Mouse (Mus musculus) lung, adult 2 months (tissue): ENCODE data around the gene Kcnj6. TPM values are rescaled to one million over a fixed set of nuclear protein-coding genes. Genes with fewer than 3 reads are reported as not detected.

Experiments used
- DNase-seq: peaks from one replicate; pipeline ENCODE4 v3.0.0; 2022
- H3K4me1 ChIP-seq: fragments of 200-500 bp; 2 replicates; pipeline ENCODE4 v1.6.1; 2011; ENCODE audit warnings: low read length; ENCODE audit not compliant: control insufficient read depth, insufficient read depth
- H3K4me3 ChIP-seq: fragments of 200-500 bp; replicated peaks from 2 replicates; pipeline ENCODE3; 2011; ENCODE audit warnings: low read depth, mild to moderate bottlenecking, control low read depth, low read length; ENCODE audit errors: extremely low read depth
- CTCF ChIP-seq: fragments of 200-500 bp; IDR thresholded peaks from 2 replicates; pipeline ENCODE4 v1.5.1; 2011; ENCODE audit warnings: mild to moderate bottlenecking, low read length, control low read depth; ENCODE audit not compliant: insufficient read depth
- POLR2A ChIP-seq: fragments of 200-500 bp; IDR thresholded peaks from 2 replicates; pipeline ENCODE4 v1.6.1; 2011; ENCODE audit warnings: low read depth, mild to moderate bottlenecking, control low read depth, low read length, borderline replicate concordance; ENCODE audit errors: extremely low read depth
- WGBS: fragments of 180-500 bp; shearing (Covaris S2); methylation state at CpG from one replicate; pipeline ENCODE4 v1.1.7; 2018; 5-methylcytosine and 5-hydroxymethylcytosine counted together
- polyA plus RNA-seq: library from polyadenylated mRNA; depleted of rRNA; stranded (reverse); fragments of >200 nt; gene quantifications from 2 replicates; pipeline ENCODE4 v1.2.3, GENCODE M21; 2012

Kcnj6 gene
- polyA plus RNA-seq, 1 experiment = not detected

DNA sequence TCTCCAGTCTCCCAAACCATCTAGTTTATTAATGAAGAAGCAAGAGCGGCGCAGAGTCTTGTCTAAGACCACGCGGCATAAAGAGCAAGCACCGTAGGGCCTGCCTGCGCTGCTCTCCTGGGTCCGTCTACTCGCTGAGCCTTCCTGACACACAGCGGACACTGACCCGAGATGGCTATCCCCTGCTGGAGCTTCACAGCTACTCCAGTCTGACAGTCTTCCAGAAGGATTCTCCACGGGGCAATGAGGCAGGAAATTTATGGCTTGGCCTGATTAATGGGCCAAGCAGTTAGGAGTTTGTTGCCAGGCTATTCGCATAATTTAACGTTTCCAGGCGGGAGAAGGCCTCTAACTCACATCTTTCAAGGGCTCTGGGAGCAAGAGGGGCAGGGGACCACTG is 283.0 kb downstream of the Kcnj6 start:
- WGBS = 64% methylated on average over 14 of the region's 14 CpGs
- DNase-seq = no peak
- TF ChIP-seq POLR2A (no peak), CTCF (no peak)

DNA sequence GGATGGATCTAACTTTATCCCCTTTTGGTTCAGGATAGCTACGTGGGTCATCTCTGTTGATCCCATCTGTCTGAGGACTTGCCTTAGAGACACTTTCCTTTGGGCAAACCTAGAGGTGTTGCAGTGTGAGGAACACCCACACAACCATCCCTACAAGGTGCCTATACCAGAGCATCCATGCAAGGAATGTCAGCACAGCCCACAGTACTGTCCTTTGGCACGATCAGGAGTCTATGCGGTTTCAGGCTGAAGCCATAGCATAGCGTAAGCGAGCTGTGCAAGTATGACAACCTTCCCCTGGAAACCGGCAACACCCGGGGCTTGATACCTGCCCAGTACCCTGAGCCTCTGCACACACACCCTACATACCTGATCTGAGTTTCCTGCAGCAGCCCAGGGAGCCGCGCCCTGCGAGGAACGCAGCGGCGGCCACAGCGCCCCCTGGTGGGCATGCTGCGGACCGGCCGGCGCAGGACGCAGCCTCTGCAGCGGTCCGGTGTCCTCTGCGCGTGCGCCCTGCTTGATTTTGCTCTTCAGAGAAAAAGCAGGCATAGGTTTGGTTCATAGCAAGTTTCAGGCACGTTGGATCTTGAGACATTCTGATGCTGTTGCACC is 283.9 kb downstream of the Kcnj6 start:
- peak; percentile 41 for TF ChIP-seq CTCF
- TF ChIP-seq POLR2A = no peak
- peak; percentile 71 for DNase-seq
- H3K4me3 ChIP-seq = no peak overlapping the region
- H3K4me1 ChIP-seq = no peaks in the 10 kb centered on the region
- WGBS = 9% methylated on average over 25 of the region's 25 CpGs

More for the DNA sequence above, 283.0 kb downstream of the Kcnj6 start:
- Histone ChIP-seq H3K4me1 (no peaks in the 10 kb centered on the region), H3K4me3 (no peak overlapping the region)

GRCm38 (mm10) chr16:94701971-94702370 is 295.5 kb downstream of the Kcnj6 start:
- Histone ChIP-seq H3K4me1 (no peaks in the 10 kb centered on the region), H3K4me3 (no peak overlapping the region)
- WGBS = 70% methylated on average over 4 of the region's 4 CpGs
- DNase-seq = no peak
- TF ChIP-seq POLR2A (no peak), CTCF (no peak)

DNA sequence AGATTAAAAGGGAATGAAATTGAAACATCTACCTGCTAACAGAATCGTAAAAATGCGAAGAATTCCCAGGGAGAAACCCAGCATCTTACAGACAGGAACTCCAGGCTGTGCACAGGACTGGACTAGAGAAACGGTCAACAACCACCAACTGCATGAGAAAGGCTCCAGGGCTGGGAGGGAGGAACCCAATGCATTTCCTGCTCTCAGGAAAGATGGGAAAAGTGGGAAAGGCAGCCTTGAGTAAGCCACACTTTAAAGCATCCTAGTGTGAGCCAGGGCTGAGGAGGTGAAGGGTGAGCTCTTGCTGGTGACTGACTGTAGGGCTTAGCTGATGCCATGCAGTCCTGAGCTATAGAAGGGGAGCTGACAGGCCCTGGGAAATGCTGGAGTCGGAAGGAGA is 296.4 kb downstream of the Kcnj6 start:
- no peak overlapping the region for H3K4me3 ChIP-seq
- WGBS = 80% methylated on average over 4 of the region's 4 CpGs
- TF ChIP-seq POLR2A (no peak), CTCF (no peak)
- DNase-seq = no peak
- H3K4me1 ChIP-seq = no peaks in the 10 kb centered on the region
